Mouse (Mus musculus) neural tube, embryonic 11.5 days (tissue): ENCODE data around the gene Ttc4. TPM values are rescaled to one million over a fixed set of nuclear protein-coding genes. Genes with fewer than 3 reads are reported as not detected.

Experiments used
- ATAC-seq: fragments of 200-750 bp; cut with Nextera tagmentation; 2 replicates; pipeline ENCODE4 v1.8.0; 2017; ENCODE audit warnings: moderate number of reproducible peaks, mild to moderate bottlenecking, moderate TSS enrichment, moderate library complexity; ENCODE audit not compliant: insufficient read depth, low FRiP score, low TSS enrichment
- DNase-seq: peaks from one replicate; pipeline ENCODE4 v3.0.0-alpha.2; 2015; ENCODE audit warnings: low spot score
- H3K27ac ChIP-seq: fragments of 300-500 bp; sonication (generic); 2 replicates; pipeline ENCODE4 v1.5.1; 2014; ENCODE audit warnings: low read depth, mild to moderate bottlenecking, low read length
- H3K27me3 ChIP-seq: fragments of 300-500 bp; sonication (generic); 2 replicates; pipeline ENCODE4 v1.6.1; 2014; ENCODE audit warnings: mild to moderate bottlenecking, low read length, mixed read lengths; ENCODE audit not compliant: control insufficient read depth, insufficient read depth
- H3K36me3 ChIP-seq: fragments of 300-500 bp; sonication (generic); 2 replicates; pipeline ENCODE4 v1.6.1; 2014; ENCODE audit warnings: mild to moderate bottlenecking, low read length, moderate library complexity, mixed read lengths; ENCODE audit not compliant: control insufficient read depth, insufficient read depth
- H3K4me1 ChIP-seq: fragments of 300-500 bp; sonication (generic); 2 replicates; pipeline ENCODE4 v1.6.1; 2014; ENCODE audit warnings: low read length, mixed read lengths; ENCODE audit not compliant: control insufficient read depth, insufficient read depth
- H3K4me2 ChIP-seq: fragments of 300-500 bp; sonication (generic); 2 replicates; pipeline ENCODE4 v1.6.1; 2014; ENCODE audit warnings: low read depth, mild to moderate bottlenecking, moderate library complexity
- H3K4me3 ChIP-seq: fragments of 300-500 bp; sonication (generic); 2 replicates; pipeline ENCODE4 v1.5.1; 2014; ENCODE audit warnings: low read depth, low read length
- H3K9ac ChIP-seq: fragments of 300-500 bp; sonication (generic); 2 replicates; pipeline ENCODE4 v1.6.1; 2014; ENCODE audit warnings: mild to moderate bottlenecking, low read length
- H3K9me3 ChIP-seq: fragments of 300-500 bp; sonication (generic); 2 replicates; pipeline ENCODE4 v1.6.1; 2016; ENCODE audit warnings: low read length; ENCODE audit not compliant: control insufficient read depth
- WGBS: fragments of 180-500 bp; shearing (Covaris S2); extraction: QIAGEN DNeasy Blood & Tissue Kit; methylation state at CpG from one replicate; pipeline ENCODE4 v1.1.7; 2014; 5-methylcytosine and 5-hydroxymethylcytosine counted together
- polyA plus RNA-seq: library from polyadenylated mRNA; unstranded; fragments of >200 nt; fragmentation: Nextera tagmentation; extraction: Ambion mirVana; gene quantifications from 2 replicates; pipeline ENCODE4 v1.2.1, GENCODE M21; 2014

Gene Ttc4
- polyA plus RNA-seq, 1 experiment from 2014 or later = 114 TPM

DNA sequence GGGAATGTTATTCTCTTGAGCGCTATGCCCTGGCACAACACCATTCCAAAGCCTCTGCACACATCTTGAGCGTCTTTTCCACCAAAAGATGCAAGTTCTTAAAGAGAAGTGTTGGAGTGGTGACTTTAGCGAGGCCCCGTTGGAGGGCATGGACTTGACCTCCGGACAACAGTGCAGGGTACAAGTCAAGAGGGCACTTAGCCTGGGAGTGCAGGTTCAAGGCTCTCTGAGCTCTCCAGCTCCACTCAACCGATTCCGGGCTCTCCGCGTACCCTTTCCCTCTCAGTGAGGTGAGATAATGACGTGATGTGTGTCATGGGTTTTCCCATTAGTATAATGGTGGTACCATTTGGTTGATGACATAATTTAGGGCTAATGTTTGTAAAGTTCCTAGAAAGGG, 54.5 kb downstream of the Ttc4 start:
- Histone ChIP-seq H3K36me3 (no peaks in the 10 kb centered on the region), H3K4me3 (no peak overlapping the region), H3K4me1 (no peaks in the 10 kb centered on the region), H3K27ac (no peak overlapping the region), H3K9ac (no peak overlapping the region), H3K9me3 (no peaks in the 10 kb centered on the region), H3K4me2 (no peak overlapping the region), H3K27me3 (peaks cover 30% of the 10 kb centered on the region)
- DNase-seq = no peak
- 90% methylated on average over 10 of the region's 10 CpGs for WGBS
- ATAC-seq = no peak

DNA sequence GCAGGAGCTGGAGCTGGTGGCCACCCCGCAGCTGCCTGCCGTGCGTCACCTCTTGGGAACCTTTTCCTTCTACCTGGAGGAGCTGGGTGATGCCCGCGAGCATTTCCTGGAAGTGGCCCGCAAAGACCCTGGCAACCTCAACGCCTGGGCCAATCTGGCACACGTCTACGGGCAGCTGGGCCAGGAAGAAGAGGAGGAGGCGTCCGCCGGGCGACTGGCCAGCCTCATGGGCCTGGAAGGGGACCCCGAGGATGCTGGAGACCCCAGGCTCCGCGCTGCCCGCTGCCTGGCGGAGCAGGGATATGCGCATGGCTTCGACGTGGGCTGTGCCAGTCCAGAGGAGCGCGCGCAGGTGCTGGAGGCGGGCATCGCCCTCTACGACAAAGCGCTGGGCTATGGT, 56.0 kb downstream of the Ttc4 start:
- H3K4me1 ChIP-seq = no peaks in the 10 kb centered on the region
- H3K27me3 ChIP-seq = peaks cover 30% of the 10 kb centered on the region
- no peak overlapping the region for H3K4me3 ChIP-seq
- DNase-seq (no peak), ATAC-seq (no peak)
- no peak overlapping the region for H3K9ac ChIP-seq
- no peak overlapping the region for H3K4me2 ChIP-seq
- WGBS = 30% methylated on average over 28 of the region's 28 CpGs
- H3K27ac ChIP-seq = no peak overlapping the region
- H3K36me3 ChIP-seq = no peaks in the 10 kb centered on the region
- H3K9me3 ChIP-seq = no peaks in the 10 kb centered on the region

DNA sequence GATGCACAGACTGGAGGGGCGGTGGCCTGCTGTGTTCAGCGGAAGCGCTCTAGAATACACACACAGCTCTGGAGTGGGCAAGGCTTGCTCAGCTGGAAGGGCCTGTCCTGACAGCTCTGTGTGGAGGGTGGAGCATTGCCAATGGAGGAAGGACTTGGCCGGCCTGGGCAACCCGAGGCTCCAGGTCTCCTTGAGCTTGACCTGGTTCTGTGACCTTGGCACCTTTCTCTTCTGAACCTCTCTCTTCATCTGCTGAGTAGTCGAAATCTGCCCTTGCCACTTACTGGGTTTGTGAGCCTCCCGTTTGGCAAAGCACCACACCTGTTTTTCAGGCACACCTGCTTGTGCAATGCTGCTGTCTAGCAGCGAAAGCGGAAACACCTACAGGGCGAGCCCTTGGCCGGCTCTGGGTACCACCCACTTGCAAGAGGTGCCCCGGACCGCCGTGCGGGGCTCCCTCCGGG, 56.7 kb downstream of the Ttc4 start, which contains the start of gene Ttc22:
Gene Ttc22, plus strand, starts transcription at position 403 of the 464 bp plus-strand sequence.
- 26% methylated on average over 16 of the region's 16 CpGs for WGBS
- H3K4me3 ChIP-seq = no peak within 1 kb of the TSS
- H3K4me2 ChIP-seq = no peak within 1 kb of the TSS

DNA sequence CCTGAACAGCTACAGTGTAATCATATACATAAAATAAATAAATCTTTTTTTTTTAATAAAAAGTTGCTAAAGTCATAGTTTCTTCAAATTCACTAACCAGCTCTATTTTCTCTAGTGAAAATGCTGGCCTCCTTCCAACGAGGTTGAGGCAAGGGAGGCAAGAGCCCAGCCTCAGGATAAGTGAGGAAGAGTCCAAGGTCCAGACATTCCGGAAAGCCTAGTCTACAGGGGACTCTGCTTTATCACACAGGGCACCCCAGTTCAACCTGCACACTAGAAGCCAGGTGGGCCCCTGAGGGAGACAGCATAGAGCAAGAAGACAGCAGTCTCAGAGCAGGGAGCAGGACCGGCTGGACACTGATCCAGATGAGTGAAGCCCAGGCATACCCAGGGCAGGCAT, 57.3 kb downstream of the Ttc4 start:
- no peak for ATAC-seq
- H3K9me3 ChIP-seq = no peaks in the 10 kb centered on the region
- WGBS = 73% methylated on average over 3 of the region's 3 CpGs

More for the DNA sequence above, 56.7 kb downstream of the Ttc4 start, which contains the start of gene Ttc22:
- Histone ChIP-seq H3K9me3 (no peaks in the 10 kb centered on the region), H3K36me3 (no peaks in the 10 kb centered on the region), H3K4me1 (no peaks in the 10 kb centered on the region), H3K27ac (no peak within 1 kb of the TSS), H3K27me3 (peaks cover 30% of the 10 kb centered on the region), H3K9ac (no peak within 1 kb of the TSS)
- ATAC-seq = no peak
- no peak for DNase-seq

DNA sequence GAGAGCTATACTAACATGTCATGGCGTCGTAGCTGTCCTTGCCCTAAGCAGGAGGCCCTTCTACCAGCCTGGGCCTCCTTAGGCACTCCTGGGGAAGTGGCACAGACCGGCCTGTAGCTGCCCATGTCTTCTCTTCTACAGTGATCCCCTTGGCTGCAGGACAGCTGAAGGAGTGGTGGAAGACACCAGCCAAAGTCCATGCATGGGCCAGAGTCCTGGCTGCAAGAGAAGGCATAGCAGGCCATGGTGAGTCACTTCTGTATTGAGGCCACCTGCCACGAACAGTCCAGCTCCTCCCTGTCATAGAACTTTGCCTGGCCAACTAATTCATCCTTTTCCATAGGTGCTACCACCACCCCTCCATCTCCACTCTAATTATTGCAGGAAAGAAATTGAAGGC, 59.8 kb downstream of the Ttc4 start:
- Histone ChIP-seq H3K4me2 (no peak overlapping the region), H3K27me3 (peaks cover 24% of the 10 kb centered on the region), H3K27ac (no peak overlapping the region), H3K36me3 (no peaks in the 10 kb centered on the region), H3K4me1 (no peaks in the 10 kb centered on the region), H3K9me3 (no peaks in the 10 kb centered on the region), H3K4me3 (no peak overlapping the region), H3K9ac (no peak overlapping the region)
- ATAC-seq (no peak), DNase-seq (no peak)
- 89% methylated on average over 4 of the region's 4 CpGs for WGBS

More for the DNA sequence above, 57.3 kb downstream of the Ttc4 start:
- Histone ChIP-seq H3K27me3 (peaks cover 30% of the 10 kb centered on the region), H3K4me3 (no peak overlapping the region), H3K4me1 (no peaks in the 10 kb centered on the region), H3K4me2 (no peak overlapping the region), H3K36me3 (no peaks in the 10 kb centered on the region), H3K27ac (no peak overlapping the region), H3K9ac (no peak overlapping the region)
- DNase-seq = no peak

DNA sequence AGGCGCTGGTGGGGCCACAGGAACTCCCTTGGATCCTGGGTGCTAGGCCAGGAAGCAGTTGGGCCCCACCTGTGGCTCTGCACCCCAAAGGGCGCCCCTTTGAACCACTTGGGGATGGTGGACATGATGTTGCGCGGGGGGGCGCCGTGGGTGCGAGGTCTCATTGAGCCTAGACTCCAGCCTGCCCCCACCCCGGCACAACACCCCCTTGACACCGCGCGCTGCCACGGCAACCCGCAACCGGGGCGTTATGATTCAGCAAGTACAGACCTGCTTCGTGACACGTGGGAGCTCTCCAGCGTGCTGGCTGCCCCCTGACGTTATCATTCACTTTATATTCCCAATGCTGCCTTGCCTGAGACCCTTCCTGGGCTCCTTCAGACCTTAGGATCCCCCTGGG, 61.7 kb downstream of the Ttc4 start, which contains the start of gene Lexm:
Gene Lexm, minus strand, starts transcription at position 186 of the 400 bp plus-strand sequence.
- no peak for DNase-seq
- H3K9me3 ChIP-seq = no peaks in the 10 kb centered on the region
- ATAC-seq = no peak
- peak within 1 kb of the TSS; percentile 28; the same call in 1 of the 2 replicates for H3K4me2 ChIP-seq
- H3K4me1 ChIP-seq = no peaks in the 10 kb centered on the region
- WGBS = 2% methylated on average over 17 of the region's 19 CpGs
- no peak within 1 kb of the TSS for H3K9ac ChIP-seq
- no peaks in the 10 kb centered on the region for H3K36me3 ChIP-seq
- no peak within 1 kb of the TSS for H3K4me3 ChIP-seq
- peaks cover 6% of the 10 kb centered on the region for H3K27me3 ChIP-seq
- H3K27ac ChIP-seq = no peak within 1 kb of the TSS

DNA sequence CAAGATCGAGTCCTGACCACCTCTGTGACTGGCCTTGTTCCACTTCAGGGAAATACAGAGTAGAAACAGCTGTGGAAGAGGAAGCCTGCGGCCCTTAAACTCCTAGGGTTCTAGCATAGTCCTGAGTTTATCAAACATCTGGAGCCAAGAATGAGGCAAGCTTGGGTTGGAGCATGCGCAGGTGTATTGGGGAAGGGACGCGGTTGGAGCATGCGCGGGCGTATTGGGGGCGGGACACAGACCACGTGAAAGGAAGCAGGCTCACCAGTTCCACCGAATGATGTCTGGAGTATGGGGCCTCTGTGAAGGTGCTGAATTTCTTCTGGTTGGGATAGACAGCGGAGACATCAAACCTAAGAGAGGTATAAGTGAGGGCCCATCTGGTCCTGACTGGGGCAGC, 63.1 kb downstream of the Ttc4 start:
- Histone ChIP-seq H3K4me1 (no peaks in the 10 kb centered on the region), H3K27me3 (no peaks in the 10 kb centered on the region), H3K36me3 (no peaks in the 10 kb centered on the region), H3K9ac (no peak overlapping the region), H3K4me3 (no peak overlapping the region), H3K4me2 (no peak overlapping the region), H3K9me3 (no peaks in the 10 kb centered on the region), H3K27ac (no peak overlapping the region)
- 80% methylated on average over 12 of the region's 12 CpGs for WGBS
- DNase-seq (no peak), ATAC-seq (no peak)

DNA sequence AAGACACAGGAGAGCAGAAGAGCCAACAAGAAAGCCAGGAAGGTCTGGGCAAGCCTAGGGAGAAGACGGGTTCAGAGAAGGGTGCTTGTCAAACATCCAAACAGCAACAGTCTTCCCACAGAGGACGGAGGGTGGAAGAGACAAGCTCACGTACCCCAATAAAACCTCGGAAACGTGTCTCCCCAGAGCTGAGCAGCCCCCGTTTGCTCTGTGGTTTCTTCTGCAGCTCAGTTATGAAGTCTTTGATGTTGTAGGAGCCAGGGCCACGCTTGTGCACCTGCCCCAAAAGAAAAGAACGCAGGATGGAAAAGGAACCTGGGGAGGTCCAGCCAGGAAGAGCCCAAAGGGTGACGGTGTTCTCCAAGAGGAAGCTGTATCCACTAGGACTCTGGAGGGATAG, 63.9 kb downstream of the Ttc4 start:
- 85% methylated on average over 9 of the region's 9 CpGs for WGBS

DNA sequence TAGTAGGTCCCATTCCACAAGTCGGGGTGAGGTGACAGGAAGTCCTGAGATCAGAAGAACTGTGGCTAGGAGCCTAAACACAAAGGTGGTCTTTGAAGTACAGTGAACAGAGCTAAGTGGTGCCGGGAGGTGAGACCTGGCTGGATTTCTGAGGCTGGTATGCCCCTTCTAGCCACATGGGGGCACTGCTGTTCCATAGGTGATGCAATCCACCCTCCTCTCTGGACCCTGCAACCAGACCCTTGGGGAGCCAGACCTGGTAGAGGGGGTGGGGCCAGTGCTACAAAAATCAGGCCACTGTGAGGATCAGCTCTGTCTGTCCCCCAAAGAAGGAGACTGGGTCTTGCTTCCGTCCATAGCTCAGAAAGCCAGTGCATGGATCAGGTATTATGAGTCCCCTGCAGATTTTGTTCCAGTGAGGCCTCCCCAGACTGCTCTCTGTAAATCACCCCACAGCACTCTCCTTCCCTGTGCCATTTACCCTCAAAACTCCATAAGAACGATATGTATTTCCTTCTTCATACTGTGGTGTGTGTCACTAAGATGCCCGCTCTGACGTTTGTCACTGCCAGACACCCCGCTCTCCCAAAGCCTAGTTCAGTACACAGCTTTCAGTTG, 64.5 kb downstream of the Ttc4 start:
- DNase-seq = peak; percentile 73
- no peaks in the 10 kb centered on the region for H3K9me3 ChIP-seq
- H3K9ac ChIP-seq = no peak overlapping the region
- H3K36me3 ChIP-seq = no peaks in the 10 kb centered on the region
- 41% methylated on average over 7 of the region's 7 CpGs for WGBS
- no peak overlapping the region for H3K27ac ChIP-seq
- H3K4me3 ChIP-seq = no peak overlapping the region
- H3K4me2 ChIP-seq = no peak overlapping the region
- no peaks in the 10 kb centered on the region for H3K27me3 ChIP-seq
- peak; percentile 61 for ATAC-seq
- no peaks in the 10 kb centered on the region for H3K4me1 ChIP-seq

More for the DNA sequence above, 63.9 kb downstream of the Ttc4 start:
- no peak overlapping the region for H3K4me3 ChIP-seq
- no peaks in the 10 kb centered on the region for H3K27me3 ChIP-seq
- H3K36me3 ChIP-seq = no peaks in the 10 kb centered on the region
- no peak for DNase-seq
- H3K4me1 ChIP-seq = no peaks in the 10 kb centered on the region
- no peak overlapping the region for H3K4me2 ChIP-seq
- ATAC-seq = no peak
- H3K9ac ChIP-seq = no peak overlapping the region
- no peaks in the 10 kb centered on the region for H3K9me3 ChIP-seq
- H3K27ac ChIP-seq = no peak overlapping the region
